Mouse (Mus musculus) adrenal gland, adult 10 weeks (tissue): ENCODE results near the gene Prap1. TPM values are rescaled to one million over a fixed set of nuclear protein-coding genes. Genes with fewer than 3 reads are reported as not detected.

Experiments
- polyA plus RNA-seq: library from polyadenylated mRNA; stranded (reverse); fragments of 350-450 nt; fragmentation: Illumina TruSeq; extraction: RNeasy Lipid Tissue Mini Kit (QIAGEN cat#74804); gene quantifications from one replicate; pipeline ENCODE4 v1.2.3, GENCODE M21; 2014; ENCODE audit warnings: low read depth, low replicate concordance

The Prap1 gene
- not detected for polyA plus RNA-seq

GRCm38 (mm10) chr7:140092924-140093528 is at the start of gene Prap1:
TSS of gene Prap1 (plus strand) at chr7:140093395.

GRCm38 (mm10) chr7:140048361-140049114 is 44.7 kb upstream of the Prap1 start, which contains the start of gene Msx3:
TSS of gene Msx3 (minus strand) at chr7:140049089.

GRCm38 (mm10) chr7:140082242-140082678 is 10.9 kb upstream of the Prap1 start, which contains the start of gene Caly:
TSS of gene Caly (minus strand) at chr7:140082548.

GRCm38 (mm10) chr7:140101993-140102860 is 9.0 kb downstream of the Prap1 start, which contains the start of gene Fuom:
TSS of gene Fuom (minus strand) at chr7:140102441.

GRCm38 (mm10) chr7:140115583-140116328 is 22.6 kb downstream of the Prap1 start, which contains the start of gene Paox:
TSS of gene Paox (plus strand) at chr7:140115799.

GRCm38 (mm10) chr7:140116329-140117054 is 23.3 kb downstream of the Prap1 start, which contains the start of gene Echs1:
TSS of gene Echs1 (minus strand) at chr7:140116476.

GRCm38 (mm10) chr7:140137135-140138020 is 44.2 kb downstream of the Prap1 start, which contains the start of gene Mtg1:
TSS of gene Mtg1 (plus strand) at chr7:140137564.

Other genes with a start within 250 kb of the Prap1 start
- gene Kndc1, start 198.7 kb upstream of the Prap1 start, polyA plus RNA-seq, result 0.17 TPM
- gene Utf1, start 149.6 kb upstream of the Prap1 start, polyA plus RNA-seq, result not detected
- gene 6430531B16Rik, start 114.6 kb upstream of the Prap1 start, polyA plus RNA-seq, result not detected
- 0.23 TPM for gene Adam8, start 100.8 kb upstream of the Prap1 start, polyA plus RNA-seq
- 10.6 TPM for gene Zfp511, start 57.0 kb upstream of the Prap1 start, polyA plus RNA-seq
- 25.7 TPM for gene Tubgcp2, start 56.7 kb upstream of the Prap1 start, polyA plus RNA-seq
- not detected for gene Msx3, start 44.3 kb upstream of the Prap1 start, polyA plus RNA-seq
- gene Caly, start 10.8 kb upstream of the Prap1 start, polyA plus RNA-seq, result not detected
- gene Fuom, start 9.0 kb downstream of the Prap1 start, polyA plus RNA-seq, result 21.3 TPM
- 10.3 TPM for gene Paox, start 22.4 kb downstream of the Prap1 start, polyA plus RNA-seq
- 264 TPM for gene Echs1, start 23.1 kb downstream of the Prap1 start, polyA plus RNA-seq
- 7.0 TPM for gene Mtg1, start 44.2 kb downstream of the Prap1 start, polyA plus RNA-seq
- gene Sprn, start 61.5 kb downstream of the Prap1 start, polyA plus RNA-seq, result 1.6 TPM
- gene Olfr522, start 71.4 kb downstream of the Prap1 start, polyA plus RNA-seq, result not detected
- gene Olfr523, start 79.8 kb downstream of the Prap1 start, polyA plus RNA-seq, result not detected
- gene Olfr524, start 112.6 kb downstream of the Prap1 start, polyA plus RNA-seq, result not detected
- not detected for gene Cd163l1, start 124.9 kb downstream of the Prap1 start, polyA plus RNA-seq
- gene 5830411N06Rik, start 153.9 kb downstream of the Prap1 start, polyA plus RNA-seq, result not detected
- gene Olfr525, start 227.5 kb downstream of the Prap1 start, polyA plus RNA-seq, result not detected
- gene Olfr527, start 240.6 kb downstream of the Prap1 start, polyA plus RNA-seq, result not detected